Mouse (Mus musculus): ENCODE measurements around the gene Ttl. TPM values are rescaled to one million over a fixed set of nuclear protein-coding genes. Genes with fewer than 3 reads are reported as not detected.

The Ttl gene
- polyA plus RNA-seq, 1 experiment = 10.1 TPM

- no peak for DNase-seq (ENCODE audit: low spot score)
These were observed 19.2 kb downstream of the Ttl start for GRCm38 (mm10) chr2:129084959-129085358.

- DNase-seq (ENCODE audit: low spot score) = no peak
These were observed 21.8 kb downstream of the Ttl start for GRCm38 (mm10) chr2:129087520-129087919.

GRCm38 (mm10) chr2:129090370-129090769, 24.6 kb downstream of the Ttl start:
- DNase-seq (ENCODE audit: low spot score) = no peak

- no peak for DNase-seq (ENCODE audit: low spot score)
These were observed 27.1 kb downstream of the Ttl start for GRCm38 (mm10) chr2:129092810-129093209.

- no peak for DNase-seq (ENCODE audit: low spot score)
These were observed 28.4 kb downstream of the Ttl start for GRCm38 (mm10) chr2:129093926-129094724.

GRCm38 (mm10) chr2:129100784-129101310, 35.1 kb downstream of the Ttl start, which contains the start of gene Polr1b:
Gene Polr1b (plus strand): TSS chr2:129100995.
- peak; percentile 75 for DNase-seq (ENCODE audit: low spot score)

GRCm38 (mm10) chr2:129112924-129113323, 47.2 kb downstream of the Ttl start:
- no peak for DNase-seq (ENCODE audit: low spot score)

GRCm38 (mm10) chr2:129115706-129116367, 50.1 kb downstream of the Ttl start:
- no peak for DNase-seq (ENCODE audit: low spot score)

- DNase-seq (ENCODE audit: low spot score) = no peak
These were observed 50.6 kb downstream of the Ttl start for GRCm38 (mm10) chr2:129116368-129116739.

GRCm38 (mm10) chr2:129118061-129118460, 52.3 kb downstream of the Ttl start:
- DNase-seq (ENCODE audit: low spot score) = no peak

GRCm38 (mm10) chr2:129121986-129122385, 56.2 kb downstream of the Ttl start:
- DNase-seq (ENCODE audit: low spot score) = no peak

- peak; percentile 66 for DNase-seq (ENCODE audit: low spot score)
These were observed 63.7 kb downstream of the Ttl start, which contains the start of gene Chchd5 for GRCm38 (mm10) chr2:129129412-129129929. Gene Chchd5 (plus strand): TSS chr2:129129700.

GRCm38 (mm10) chr2:129129987-129130545, 64.3 kb downstream of the Ttl start:
- no peak for DNase-seq (ENCODE audit: low spot score)

- no peak for DNase-seq (ENCODE audit: low spot score)
These were observed 65.0 kb downstream of the Ttl start for GRCm38 (mm10) chr2:129130776-129131175.

- DNase-seq (ENCODE audit: low spot score) = no peak
These were observed 66.5 kb downstream of the Ttl start for GRCm38 (mm10) chr2:129132231-129132630.

GRCm38 (mm10) chr2:129133006-129133805, 67.5 kb downstream of the Ttl start:
- no peak for DNase-seq (ENCODE audit: low spot score)

- no peak for DNase-seq (ENCODE audit: low spot score)
These were observed 74.2 kb downstream of the Ttl start for GRCm38 (mm10) chr2:129139906-129140305.
